Mouse (Mus musculus): ENCODE data around the gene Tmc5. TPM values are rescaled to one million over a fixed set of nuclear protein-coding genes. Genes with fewer than 3 reads are reported as not detected.

Gene Tmc5
- polyA plus RNA-seq (2015; fragmentation: Nextera tagmentation; extraction: Ambion mirVana) = 2.0 and 2.2 TPM in 2 replicates

DNA sequence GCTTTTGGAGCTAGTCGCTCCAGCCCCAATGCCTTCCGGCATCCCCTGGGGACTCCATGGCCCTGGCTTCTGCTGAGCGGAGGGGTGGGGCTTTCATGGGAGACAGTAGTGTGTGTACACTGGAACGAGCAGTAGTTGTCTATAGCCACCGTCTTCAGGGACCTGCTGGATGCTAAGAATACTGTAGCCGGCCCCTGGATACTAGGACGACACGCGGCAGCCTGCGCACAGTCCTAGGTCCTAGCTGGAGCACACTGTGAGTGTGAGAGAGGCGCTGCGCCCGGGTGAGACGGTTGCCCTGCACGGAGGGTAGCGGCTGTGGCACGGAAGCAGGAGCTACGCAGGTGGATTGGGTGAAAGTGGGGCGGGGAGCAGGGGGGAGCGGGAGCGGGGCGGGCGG, at the start of gene Tmc5:
Gene Tmc5, plus strand, starts transcription at position 97 of the 400 bp plus-strand sequence.
- peak; percentile 84 for DNase-seq (ENCODE audit: low spot score)

DNA sequence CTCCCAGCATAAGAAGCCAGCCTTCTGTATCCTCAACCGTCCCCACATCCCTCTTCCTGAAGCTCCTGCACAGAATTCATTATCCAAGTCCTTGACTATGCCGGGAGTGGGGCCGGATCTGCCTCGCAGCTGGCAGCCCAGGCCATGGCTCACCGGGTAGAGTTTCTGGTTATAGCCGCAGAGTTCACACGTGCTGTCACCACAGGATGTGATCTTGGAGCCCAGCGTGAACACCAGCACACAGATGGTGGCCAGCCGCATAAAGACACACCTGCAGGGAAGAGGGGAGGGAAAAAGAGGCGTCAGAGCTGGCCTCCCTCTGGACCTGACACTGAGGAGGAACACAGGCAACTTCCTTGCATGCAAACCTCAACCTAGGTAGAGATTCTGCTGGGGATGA, 49.6 kb upstream of the Tmc5 start:
- peak; percentile 62 for DNase-seq (ENCODE audit: low spot score)

DNA sequence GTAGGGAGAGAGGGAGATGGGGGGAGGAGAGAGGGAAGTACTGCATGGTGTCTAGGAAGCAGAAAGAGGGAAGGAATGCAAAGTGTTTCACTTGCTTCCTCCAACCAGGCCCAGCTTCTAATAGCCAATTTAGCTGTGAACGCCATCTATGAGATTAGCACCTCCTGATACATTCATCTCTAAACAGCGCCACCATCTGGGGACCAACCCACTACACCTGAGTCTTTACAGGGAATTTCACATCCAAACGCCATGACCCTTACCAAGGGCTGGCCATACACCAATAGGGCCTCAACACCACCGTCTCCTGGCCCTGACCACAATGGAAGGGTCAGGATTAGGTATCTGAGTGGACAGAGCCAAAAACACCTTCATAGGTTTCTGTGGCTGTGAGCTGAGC, 43.2 kb upstream of the Tmc5 start:
- no peak for DNase-seq (ENCODE audit: low spot score)

DNA sequence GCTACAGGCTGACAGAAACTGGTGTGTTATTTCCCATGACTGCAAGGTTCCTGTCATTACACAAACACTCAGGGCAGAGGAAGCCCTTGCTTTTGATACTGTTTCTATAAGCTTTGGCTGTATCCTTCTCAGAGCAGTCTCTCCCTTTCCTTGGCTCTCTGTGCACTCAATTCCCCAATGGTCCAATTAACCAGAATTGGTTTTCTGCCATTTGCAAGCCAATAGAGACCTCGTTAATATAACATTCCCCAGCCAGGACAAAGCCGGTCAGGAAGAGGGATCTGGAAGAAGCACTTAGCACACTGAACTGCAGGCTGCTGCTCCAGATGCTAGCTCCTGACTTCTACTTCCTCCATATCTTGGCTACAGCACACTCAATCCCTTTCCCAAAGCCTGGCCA, 42.8 kb upstream of the Tmc5 start:
- DNase-seq (ENCODE audit: low spot score) = no peak

DNA sequence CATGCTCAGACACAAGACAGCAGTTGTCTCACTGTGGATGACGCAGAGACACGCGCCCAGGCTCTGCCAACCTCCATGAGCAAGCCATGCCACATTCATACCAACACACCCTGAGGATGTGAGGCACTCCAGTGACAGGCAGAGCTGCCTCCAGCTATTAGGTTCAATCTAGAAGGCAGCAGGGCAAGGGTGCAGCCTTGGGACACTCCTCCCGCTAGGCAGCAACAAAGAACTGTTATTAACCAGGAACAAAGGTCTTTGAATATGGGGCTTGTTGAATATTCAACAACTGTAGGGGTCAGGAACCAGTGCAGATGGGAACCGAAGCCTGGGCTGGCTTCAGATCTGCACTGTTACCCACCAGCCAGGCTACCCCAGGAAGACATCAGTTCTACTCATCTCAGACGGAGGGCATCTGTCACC, 28.0 kb upstream of the Tmc5 start:
- DNase-seq (ENCODE audit: low spot score) = peak; percentile 9

DNA sequence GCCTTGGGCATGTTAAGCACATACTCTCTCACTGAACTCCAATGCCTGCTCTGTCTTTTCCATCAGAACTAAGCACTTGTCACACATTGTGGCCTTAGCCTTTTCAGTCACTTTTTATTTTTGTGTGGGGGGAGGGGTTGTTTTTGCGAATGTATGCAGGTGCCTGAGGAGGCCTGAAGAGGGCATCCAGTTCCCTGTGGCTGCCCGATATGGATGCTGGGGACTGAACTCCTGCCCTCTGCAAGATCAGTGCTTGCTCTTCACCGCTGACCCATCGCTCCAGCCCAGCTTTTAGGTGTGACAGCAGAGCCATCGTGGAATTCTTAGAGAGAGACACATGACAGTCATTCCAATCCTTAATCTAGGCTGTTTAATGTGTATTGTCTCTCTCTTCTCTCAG, 25.7 kb upstream of the Tmc5 start:
- no peak for DNase-seq (ENCODE audit: low spot score)

DNA sequence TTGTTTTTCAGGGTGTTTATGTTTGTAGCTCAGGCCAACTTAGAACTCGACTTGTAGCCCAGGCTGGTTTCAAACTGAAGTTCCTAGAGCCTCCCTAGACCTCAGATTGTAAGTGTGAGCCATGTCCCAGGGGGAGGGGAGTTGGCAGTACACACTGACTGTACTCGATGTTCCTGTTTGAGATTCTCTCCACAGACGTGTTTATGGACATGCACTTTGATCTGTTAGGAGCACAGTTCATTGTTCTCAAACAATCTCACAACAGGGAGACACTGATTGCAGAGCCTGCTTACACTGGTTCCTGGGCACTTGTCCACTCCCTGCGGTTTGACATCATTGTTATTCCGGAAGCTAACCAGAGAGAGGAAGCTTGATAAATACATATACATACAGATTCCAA, 25.1 kb upstream of the Tmc5 start:
- DNase-seq (ENCODE audit: low spot score) = no peak

DNA sequence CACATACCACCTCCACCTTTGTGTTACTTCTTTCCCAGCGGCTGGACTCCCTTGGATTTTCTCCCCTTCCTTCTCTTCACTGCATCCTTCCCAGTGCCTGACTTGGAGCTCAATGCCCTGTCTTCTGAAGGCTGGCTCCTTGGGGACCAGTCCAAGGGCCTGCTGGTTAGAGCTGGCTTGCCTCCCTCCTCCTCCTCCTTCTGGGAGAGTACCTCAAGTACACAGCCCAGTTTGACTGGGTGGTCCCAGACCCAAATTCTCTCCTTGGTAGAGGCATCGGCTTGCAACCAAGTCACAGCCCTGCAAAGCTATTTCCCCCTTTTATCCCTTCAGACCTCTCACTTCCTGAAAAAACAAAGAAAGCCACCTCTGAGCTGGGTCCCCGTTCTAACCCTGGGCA, 18.8 kb upstream of the Tmc5 start:
- DNase-seq (ENCODE audit: low spot score) = no peak

DNA sequence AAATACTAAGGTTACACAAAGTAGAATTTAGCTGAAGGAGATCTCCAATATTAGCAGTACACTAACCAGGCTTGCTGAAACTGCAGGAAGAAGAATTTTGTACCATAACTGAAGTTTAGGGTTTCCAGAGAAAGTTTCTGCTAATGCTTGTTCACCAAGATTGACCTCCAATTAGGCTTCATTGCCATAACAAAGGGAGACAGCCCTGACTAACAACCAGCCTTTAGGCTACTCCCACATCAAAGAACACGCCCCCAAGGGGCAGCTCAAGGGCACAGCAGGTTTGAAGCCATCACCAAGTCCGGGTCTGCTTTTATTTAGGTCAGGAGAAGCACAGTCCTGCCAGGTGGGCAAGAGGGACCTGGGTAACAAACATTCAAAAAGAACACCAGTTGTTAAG, 17.2 kb upstream of the Tmc5 start:
- DNase-seq (ENCODE audit: low spot score) = no peak

DNA sequence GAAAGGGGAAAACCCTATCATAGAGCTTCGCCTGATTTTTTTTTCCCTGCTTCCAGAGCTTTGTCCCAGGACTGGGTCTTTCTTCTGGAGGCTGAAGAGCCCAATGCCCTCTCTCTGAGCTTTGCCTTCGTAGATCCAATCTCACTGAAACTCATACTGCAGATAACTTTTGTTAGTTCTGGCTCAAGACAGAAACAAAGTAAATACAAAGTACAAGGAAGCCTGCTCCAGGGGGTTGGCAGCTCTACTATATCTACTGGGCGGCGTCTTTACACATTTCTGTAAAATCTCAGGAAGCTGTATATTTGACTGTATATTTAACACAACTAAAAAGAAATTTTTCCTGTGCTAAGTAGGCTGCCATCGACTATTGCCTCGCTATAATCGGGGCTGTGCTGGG, 13.3 kb upstream of the Tmc5 start:
- DNase-seq (ENCODE audit: low spot score) = no peak

DNA sequence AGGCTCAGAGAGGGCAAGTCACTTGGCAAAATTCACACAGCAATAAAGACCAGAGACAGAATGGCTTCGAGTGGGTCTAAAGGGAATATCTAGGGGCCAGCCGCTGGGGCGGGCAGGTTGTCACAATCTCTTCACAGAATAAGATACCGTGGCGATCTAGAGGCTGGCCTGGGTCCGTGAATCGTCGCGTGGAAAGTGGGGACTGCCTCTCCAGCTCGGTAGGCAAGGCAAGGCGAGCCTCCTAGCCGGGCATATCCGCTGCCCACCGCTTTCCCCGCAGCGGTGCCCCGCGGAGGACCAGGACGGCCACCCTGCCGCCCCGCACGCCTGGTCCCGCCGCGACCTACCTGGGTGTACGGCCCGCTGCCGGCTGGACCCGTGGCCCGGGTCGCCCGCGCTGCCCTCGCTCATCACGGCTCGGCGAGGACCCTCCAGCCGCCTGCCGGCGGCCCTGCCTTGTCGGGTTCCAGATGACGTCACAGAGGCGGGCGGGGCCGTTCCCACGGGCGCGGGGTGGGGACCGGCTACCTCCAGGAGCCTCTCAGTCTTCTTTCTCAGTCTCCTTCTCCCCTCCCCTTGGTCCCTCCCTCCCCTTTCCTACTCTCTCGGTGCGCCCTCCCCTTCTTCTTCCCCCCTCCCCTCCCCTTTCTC, 12.7 kb upstream of the Tmc5 start, which contains the start of gene Tmc7:
Gene Tmc7, minus strand, starts transcription at position 480 of the 651 bp plus-strand sequence.
- peak; percentile 61 for DNase-seq (ENCODE audit: low spot score)

DNA sequence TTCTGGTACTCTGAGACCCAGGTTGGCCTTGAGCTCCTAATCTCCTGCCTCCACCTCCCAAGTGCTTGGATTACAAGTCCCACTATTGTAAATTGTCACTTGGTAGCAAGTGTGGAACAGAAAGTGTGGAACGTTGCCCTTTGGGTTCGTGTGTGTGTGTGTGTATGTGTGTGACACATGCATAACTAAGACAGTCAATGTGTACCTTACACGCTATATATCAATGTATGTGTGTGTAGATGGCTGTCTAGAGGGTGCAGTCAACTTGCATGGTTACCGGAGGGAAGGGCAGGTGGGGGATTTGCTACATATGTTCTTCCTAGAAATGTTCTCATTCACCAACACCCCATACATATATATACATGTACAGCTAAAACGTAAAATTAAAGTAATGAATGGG, 12.2 kb upstream of the Tmc5 start:
- DNase-seq (ENCODE audit: low spot score) = no peak

DNA sequence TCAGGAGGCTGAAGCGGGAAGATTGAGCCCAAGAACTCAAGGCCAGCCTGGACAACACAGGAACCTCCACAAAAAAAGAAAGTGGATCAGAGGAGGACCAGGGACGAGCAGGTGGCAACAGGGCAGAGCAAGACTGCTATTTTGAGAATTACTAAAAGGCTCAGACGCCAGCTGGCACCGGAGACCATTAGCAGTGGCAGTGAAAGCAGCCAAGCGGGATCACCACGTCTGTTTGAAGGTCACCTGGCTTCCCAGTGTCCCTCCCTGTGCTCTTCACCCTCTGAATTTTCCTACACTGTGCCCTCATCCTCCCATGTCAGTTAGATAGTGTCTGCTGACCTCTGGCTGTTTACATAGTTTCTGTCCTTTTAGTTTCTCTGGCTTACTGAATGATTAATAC, 11.2 kb upstream of the Tmc5 start:
- no peak for DNase-seq (ENCODE audit: low spot score)

DNA sequence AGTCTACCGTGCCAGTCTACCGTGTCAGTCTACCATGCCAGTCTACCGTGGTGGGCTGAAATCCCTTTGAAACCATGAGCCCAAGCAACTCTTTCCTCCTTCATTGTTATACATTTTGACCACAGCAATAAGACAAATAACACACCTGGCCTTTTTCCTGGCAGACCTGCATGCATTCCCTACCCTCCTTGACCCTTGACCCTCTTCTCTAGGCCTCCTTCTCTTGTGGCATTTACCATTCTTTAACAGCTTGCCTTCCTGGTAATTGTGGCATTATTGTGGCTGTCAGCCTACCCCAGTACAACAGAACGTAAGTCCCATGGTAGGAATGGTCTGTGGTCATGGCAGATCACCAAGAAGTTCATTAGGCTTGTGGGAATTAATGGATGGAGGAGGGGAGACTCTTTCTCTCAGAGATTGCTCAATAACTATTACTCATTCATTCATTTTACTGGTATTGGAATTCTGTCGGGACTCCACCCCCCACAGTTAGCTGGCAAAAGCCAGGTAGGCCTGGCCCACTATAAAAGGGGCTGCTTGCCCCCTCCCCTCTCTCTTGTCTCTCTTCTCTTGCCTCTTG, 6.3 kb upstream of the Tmc5 start:
- DNase-seq (ENCODE audit: low spot score) = no peak

DNA sequence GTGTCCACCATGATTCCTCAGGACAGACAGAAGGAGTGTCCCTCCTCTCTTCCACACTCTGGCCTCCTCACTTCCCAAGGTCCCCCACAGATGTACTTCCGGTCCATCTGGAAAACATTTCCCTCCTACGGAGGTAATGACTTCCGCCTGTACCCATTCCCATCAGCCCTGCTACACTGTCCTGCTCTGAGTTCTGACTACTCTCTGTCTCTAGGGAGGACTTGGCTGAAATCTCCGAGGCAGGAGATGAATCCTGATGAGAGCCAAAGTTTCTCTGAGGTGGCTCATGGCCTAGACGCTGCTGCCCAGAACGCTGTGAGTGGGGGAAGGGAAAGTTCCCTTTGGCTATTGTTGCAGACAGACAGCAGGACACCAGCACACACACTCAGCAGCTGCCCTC, 5.0 kb upstream of the Tmc5 start:
- no peak for DNase-seq (ENCODE audit: low spot score)

DNA sequence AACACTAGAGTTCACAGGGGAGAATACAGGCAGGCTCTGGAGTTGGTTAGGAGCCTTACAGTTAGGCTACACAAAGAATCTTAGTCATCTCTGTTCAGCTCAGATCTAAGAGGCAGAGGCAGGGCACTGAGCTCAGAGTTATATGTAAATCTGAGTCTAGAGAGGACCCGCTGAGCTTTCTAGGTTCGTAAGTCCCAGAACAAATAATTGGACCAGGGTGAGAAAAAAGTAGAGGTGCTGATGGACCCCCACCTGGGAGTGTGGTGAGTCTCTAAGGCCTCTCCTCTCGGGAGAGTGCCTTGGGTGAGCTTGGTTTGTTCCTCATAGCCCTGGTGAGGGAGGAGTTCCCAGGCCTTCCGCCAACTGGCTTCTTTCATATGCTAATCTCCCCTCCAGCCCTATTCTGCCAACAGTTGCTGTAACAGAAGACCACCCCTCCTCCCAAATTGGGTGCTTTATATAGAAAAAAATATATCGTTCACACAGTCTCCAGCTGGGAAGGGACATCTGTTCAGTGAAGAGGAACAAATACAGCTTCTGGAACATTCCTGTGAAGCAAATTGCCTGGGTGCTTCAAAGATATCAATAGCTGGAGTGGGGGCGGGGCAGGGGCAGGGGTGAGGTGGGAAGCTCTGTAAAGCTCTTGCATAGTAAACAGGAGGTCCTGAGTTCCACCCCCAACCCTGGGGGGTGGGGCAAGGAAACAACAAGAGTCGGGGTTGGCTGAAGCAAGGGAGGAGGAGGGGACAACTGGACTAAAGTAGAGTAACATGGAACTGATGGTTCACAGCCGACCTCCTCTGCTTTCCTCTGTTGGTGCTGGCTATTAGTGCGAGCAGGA, 3.3 kb upstream of the Tmc5 start:
- peak; percentile 74 for DNase-seq (ENCODE audit: low spot score)

DNA sequence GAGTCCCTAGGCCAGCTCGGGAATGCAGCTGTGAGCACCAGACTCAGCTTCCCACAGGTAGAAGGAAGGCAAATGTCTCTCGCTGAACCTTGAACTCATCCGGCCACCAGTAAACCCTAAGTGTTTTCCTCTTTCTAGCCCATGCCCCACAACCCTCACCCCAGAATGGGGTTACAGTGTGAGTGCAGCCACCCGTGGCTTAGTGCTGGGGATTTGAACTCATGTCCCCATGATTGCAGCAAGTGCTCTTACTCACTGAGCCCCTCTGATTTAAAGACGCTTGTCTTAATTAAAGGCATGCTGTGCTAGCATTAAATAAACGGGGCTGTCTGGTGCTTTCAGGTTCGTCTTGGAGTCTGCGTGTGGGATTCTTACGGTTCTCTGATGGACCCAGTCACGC, 2.5 kb upstream of the Tmc5 start:
- DNase-seq (ENCODE audit: low spot score) = no peak

DNA sequence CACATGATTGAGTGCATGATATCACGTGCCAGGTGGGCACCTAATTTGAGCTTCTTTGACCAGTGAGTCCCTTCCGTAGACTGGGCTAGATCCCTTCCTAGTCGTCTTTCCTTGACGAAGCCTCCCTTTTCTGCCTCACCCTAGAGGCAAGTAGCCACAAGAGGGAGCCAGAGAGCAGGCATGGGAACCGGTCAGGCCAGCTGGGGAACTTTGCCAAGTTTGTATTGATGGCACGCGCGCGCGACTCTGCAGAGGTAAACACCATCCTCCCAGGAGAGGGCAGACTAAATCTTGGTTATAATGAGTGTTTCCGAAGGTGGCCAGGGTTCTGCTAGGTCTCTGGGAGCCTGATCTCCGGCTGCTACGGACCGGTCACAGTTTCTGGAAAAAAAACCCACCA, 1.9 kb upstream of the Tmc5 start:
- DNase-seq (ENCODE audit: low spot score) = peak; percentile 96

DNA sequence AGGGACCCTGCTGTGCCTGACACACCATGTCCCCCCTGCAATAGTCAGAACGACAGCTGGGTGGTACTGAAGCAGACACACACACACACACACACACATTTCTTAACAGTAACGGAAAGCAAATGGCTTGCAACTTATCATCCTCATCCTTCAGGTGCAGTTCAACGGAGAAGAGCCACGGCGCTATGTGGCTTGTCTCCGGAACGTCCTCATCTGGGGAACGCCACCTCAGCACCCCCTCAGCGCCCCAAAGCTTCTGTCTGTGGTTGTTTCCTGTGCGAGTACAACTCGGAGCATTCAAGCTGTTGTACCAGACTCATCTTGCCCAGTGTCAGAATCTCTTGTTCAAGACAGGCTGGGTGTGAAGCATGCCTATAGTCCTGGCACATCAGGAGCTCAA, 826 bp upstream of the Tmc5 start:
- peak; percentile 85 for DNase-seq (ENCODE audit: low spot score)

DNA sequence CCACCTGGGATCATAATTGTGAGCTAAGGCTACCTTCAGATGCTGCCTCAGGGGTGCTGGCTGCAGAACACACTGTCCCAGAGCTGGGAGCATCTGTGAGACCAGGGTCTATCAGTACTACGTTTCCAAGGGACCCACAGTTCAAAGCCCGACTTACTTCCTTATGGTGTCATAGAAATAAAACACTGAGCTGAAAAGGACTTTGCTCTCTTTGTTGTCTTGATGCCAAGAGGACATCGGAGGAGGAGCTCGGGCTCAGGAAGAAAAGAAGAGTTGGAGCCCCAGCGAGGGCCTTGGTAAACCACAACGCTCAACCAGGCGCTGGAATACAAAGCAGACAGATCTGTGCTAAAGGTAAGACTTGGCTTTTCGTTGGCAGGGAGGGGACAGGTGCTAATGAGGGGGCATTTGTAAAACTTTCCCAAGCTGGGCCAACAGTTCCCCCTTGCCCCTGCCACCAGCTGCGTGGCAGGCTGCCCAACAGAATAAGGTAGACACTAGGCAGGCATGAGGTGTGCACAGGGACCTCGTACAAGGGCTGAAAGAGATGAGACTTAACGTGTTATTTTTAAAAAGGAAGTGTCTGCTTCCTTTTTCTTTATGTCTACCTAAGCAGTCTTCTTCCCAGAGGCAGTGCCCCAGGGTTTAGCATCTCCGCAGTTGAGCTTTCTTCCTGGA, 3.0 kb downstream of the Tmc5 start:
- peak; percentile 48 for DNase-seq (ENCODE audit: low spot score)

DNA sequence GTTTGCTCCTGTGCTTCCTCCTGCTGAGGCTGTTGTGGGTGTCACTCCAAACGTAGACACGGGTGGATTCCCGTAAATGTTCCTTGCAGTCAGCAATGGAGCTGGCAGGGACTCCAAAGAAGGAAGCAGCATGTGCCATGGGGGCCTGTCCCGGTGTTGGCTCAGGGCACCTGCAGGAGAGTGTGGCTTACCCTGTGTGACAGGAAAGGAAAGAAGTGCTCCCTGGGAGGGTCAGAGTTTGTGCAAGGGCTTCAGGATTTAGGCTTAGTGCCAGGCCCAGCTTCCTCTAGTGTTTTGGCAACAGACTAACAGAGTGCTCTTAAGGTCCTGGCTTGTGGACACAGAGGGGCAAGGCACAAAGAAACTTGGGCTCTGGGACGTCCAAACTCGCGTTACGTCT, 7.7 kb downstream of the Tmc5 start:
- DNase-seq (ENCODE audit: low spot score) = no peak

DNA sequence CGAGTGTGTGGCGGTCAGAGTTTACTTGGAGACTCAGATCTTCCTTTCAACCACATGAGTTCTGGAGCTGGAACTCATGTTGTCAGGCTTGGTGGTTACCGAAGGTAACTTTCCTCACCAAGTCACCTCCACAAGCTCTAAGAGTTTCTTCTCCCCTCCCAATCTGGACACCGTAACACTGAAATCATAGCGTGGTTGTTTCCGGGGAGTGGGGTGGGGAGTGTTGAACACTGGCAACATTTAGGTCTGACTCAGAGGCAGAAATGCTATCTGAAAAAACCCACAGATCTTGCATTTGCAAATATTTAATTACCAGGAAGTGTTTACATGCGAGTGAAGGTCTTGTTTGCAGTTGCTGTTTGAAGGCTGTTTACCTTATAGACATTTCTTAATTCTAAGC, 12.7 kb downstream of the Tmc5 start:
- no peak for DNase-seq (ENCODE audit: low spot score)
